Mouse (Mus musculus): ENCODE measurements around the gene Mpped2.

The Mpped2 gene

GRCm38 (mm10) chr2:106692783-106693701, at the start of gene Mpped2:
TSS of gene Mpped2 (plus strand) at chr2:106693269.
- peak; percentile 68 for DNase-seq (ENCODE audit: low read depth, low spot score)

GRCm38 (mm10) chr2:106644782-106645181, 48.3 kb upstream of the Mpped2 start:
- peak; percentile 65 for DNase-seq (ENCODE audit: low read depth, low spot score)

DNA sequence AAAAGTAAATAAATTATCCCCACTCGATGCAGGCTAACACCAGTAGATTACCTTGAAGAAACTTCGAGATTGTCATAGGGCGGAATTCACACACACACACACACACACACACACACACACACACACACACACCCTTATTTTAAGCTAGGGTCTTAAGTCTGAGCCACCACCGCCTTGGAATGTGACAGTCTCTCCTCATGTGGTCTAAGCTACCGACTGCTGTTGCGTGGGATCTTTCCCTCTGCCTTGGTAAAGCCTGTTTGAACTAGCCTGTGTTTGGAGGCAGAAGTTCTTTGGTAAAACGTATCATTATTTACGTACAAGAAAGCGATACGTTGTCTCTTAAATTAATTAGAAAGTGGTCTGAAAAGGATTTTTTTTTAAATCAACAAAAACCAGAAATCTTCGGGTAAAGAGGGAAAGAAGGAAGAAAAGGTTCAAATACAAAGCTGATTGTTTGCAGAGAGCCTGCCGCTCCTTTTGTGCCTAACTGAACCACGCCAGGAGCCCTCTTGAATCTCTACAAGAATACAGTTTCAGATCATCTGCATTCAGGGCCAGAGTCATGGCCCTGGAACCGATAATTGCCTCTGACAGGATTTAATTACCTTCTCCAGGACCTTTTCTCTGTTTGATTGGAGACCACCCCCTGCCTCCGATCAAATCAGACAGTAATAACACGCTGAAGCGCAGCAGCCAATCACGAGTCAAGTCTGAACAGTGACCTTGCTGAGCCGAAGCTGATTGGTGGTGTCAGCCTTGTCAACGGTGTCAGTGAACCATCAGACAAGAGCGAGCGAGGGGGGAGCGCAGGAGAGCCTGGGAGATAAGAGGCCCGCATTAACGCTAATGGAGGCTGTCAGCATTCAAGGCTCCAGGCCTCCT, 43.1 kb upstream of the Mpped2 start:
- DNase-seq (ENCODE audit: low read depth, low spot score): peak; percentile 98

GRCm38 (mm10) chr2:106652151-106652550, 40.9 kb upstream of the Mpped2 start:
- DNase-seq (ENCODE audit: low read depth, low spot score): no peak

DNA sequence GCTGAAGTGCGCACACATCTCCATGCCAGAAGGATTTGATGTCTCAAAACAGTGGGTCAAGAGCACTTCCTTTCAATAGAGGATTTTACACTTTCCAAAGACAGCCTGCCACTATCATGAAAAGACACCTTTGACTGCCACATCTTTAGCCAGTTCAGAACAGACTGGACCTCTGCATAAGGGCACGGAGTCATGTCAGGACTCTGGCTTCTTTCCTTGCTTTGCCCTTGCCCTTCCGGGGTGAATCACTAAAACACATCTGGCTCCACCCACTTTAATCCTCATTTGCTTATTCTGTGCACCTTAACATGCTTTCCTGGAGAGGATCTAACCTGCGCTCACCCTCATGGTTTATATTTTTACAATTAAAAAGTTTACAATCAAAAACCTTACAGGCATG, 40.3 kb upstream of the Mpped2 start:
- DNase-seq (ENCODE audit: low read depth, low spot score): no peak

GRCm38 (mm10) chr2:106653261-106653660, 39.8 kb upstream of the Mpped2 start:
- DNase-seq (ENCODE audit: low read depth, low spot score): no peak

DNA sequence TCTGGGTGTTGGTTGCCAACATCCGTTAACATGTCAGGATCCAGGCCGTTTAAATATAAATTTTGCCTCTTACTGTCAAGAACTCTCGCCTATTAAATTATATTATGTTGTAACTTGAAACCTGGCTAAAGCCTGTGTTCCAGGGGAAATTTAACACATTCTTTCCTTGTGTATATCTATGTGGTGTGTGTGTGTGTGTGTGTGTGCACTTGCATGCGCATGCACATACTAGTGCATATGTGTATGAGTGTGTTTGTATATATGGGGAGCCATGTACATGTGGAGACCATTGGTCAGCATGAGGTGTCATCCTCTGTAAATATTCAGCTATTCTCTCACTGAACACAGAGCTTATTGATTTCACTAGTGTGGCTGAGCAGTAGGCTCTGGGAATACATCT, 37.8 kb upstream of the Mpped2 start:
- no peak for DNase-seq (ENCODE audit: low read depth, low spot score)

GRCm38 (mm10) chr2:106665271-106665670, 27.8 kb upstream of the Mpped2 start:
- no peak for DNase-seq (ENCODE audit: low read depth, low spot score)

- DNase-seq (ENCODE audit: low read depth, low spot score): no peak
Measured at GRCm38 (mm10) chr2:106674319-106674718, 18.8 kb upstream of the Mpped2 start.

- DNase-seq (ENCODE audit: low read depth, low spot score): no peak
Measured at GRCm38 (mm10) chr2:106677449-106677848, 15.6 kb upstream of the Mpped2 start.

- DNase-seq (ENCODE audit: low read depth, low spot score): no peak
Measured at GRCm38 (mm10) chr2:106679720-106680455, 13.2 kb upstream of the Mpped2 start.

- no peak for DNase-seq (ENCODE audit: low read depth, low spot score)
Measured at GRCm38 (mm10) chr2:106683185-106683831, 9.8 kb upstream of the Mpped2 start.

GRCm38 (mm10) chr2:106683832-106684231, 9.2 kb upstream of the Mpped2 start:
- no peak for DNase-seq (ENCODE audit: low read depth, low spot score)

DNA sequence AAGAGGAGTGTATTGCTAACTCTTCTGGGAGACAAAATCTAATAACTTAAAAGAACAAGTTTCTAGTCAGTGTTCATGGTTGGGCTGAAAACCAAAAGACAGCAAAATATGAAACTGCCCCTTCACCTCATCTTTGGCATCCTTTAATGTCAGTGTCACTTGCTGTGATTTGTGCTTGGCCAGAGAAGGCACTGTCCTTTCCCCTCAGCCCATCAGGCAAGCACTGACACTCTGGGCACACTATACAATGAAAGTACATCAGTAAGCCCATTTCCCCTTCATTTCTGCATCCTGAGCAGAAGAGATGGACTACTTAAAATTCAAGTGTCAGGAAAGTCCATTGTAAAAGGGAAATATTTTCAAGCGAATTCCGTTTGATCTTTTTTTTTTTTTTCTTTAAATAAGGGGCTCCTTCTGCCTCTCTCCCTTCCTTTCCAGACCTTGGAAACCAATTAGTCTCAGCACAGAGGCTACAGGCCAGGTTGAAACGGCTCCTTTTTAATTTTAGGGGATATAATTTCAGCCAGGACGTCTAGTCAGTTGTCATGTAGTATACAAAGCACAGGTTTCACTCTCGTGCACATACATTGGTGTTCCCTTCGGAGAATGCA, 1.2 kb upstream of the Mpped2 start:
- DNase-seq (ENCODE audit: low read depth, low spot score): no peak

DNA sequence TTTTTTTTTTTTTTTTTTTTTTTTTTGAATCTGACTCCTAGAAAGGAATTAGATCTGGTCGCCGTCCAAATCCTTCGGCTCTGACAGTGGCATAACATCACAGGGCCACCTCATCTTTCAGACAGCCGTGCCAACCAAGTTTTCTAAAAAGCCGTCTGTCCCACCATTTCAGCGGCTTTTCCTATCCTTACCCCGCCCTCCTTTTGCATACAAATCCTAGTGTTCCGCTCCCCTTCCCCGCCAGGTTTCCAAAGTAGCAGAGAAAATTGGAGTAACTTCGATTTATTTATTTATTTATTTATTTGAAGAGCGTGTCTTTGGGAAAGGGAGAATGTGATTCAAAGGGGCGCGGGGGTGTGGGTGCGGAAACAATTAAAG, 675 bp upstream of the Mpped2 start:
- DNase-seq (ENCODE audit: low read depth, low spot score): peak; percentile 56

- DNase-seq (ENCODE audit: low read depth, low spot score): peak; percentile 74
Measured at GRCm38 (mm10) chr2:106693702-106694566, 865 bp downstream of the Mpped2 start.

DNA sequence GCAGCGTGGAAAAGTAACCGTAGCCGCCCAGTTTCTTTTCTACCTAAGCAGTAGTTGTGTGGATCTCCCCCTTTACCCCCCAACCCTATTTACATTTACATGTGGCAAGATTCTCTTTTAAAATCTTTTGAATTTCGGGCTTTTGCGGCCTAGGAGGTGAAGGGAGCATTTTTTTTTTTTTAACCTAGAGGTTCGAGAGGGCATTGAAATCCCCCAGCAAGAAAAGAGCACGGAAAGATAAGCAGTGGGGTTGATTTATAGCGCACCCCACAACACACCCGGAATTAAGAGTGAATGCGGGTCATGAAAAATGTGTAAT, 1.5 kb downstream of the Mpped2 start:
- no peak for DNase-seq (ENCODE audit: low read depth, low spot score)

- DNase-seq (ENCODE audit: low read depth, low spot score): peak; percentile 68
Measured at GRCm38 (mm10) chr2:106694886-106695733, 2.0 kb downstream of the Mpped2 start.

DNA sequence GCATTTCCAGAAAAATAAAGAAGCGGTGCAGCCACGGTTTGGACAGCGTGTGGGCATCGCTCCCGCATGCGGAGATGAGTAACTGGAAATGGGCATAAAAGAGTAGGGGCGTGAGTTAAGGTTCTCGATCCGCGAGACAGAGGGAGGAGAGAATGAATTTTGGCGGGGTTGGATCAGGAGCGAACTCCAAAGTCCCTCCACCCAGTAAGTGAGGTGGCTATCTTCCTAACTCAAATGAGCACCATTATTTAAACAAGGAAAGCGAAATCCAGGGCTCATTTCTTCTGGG, 2.6 kb downstream of the Mpped2 start:
- peak; percentile 26 for DNase-seq (ENCODE audit: low read depth, low spot score)
